Mouse (Mus musculus) erythroblast, embryonic 14.5 days (primary cell): Measurements from ENCODE around the gene Vegfc.

Experiments
- GATA1 ChIP-seq: IDR thresholded peaks from 2 replicates; pipeline ENCODE4 v1.6.1; 2012; ENCODE audit warnings: low read length, inconsistent platforms, mixed read lengths
- TAL1 ChIP-seq: IDR thresholded peaks from 3 replicates; pipeline ENCODE4 v1.6.1; 2012; ENCODE audit warnings: low read length, inconsistent platforms, mixed read lengths

DNA sequence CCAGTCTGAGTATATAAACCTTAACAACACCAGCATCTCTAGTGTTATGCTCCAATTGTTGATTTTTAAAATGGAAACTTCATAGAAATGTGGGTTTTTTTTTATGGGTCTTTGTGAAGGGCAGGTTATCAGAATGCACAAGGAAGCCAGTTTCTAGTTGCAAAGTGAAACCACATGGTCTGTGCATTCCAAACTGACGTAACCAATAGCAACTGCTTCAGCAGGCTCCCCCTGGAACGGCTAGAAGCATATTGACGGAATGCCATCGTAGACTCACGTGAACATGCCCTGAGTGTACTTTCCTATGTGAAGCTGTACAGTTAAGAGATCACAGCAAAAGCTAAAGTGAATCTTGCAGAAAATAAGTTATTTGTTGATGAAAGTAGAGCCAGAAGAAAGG, 86.1 kb downstream of the Vegfc start:
- TF ChIP-seq GATA1 (no peak), TAL1 (no peak)
